ENCODE assay signal across 9 mouse cellular contexts in the genomic region with DNA sequence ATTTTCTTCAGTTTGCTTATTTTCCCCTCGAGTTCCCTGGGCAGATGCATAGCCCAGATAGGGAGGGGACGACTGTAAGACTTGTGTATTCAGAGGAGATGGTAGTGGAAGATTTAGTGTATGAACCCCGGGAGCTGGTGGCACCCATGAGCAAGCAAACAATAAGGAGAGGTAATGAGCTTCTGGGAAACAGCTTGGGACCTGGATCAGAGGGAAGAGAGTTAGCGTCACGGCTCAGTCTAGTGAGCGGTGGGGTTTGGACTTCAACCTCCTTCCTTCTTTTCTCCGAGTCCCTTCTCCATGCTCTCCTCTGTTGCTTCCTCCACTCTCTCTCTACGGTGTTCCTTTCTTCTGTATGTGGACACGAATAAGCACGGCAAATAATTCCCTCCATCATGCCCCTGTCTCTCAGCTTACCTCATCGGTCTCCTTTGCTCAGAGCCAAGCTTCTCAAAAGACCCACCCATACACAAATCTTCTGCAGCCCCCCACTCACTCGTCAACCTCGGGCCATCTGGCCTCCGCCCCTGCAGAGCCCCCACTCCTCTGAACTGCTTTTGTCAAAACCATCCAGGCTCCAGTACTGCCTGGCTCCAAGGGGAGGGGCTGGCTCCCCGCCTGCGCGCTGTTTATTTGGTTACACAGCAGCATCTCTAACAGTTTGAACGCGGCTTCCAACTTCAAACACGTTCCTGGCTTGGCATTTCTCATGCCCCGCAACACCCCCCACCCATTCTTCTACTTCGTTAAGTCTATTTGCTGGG. TPM values are rescaled to one million over a fixed set of nuclear protein-coding genes. Genes with fewer than 3 reads are reported as not detected.
A peak's percentile ranks its signal among the peaks of the same experiment; 100 is the strongest.
DNase-seq lines count a peak whose midpoint lies in the region; ATAC-seq and TF ChIP-seq lines count a peak whose summit lies in the region.
"Had no signal": no experiment of that assay in that cellular context is flagged by ENCODE, and none has a peak within 500 bp of the region (broad histone marks: within the 10 kb centered on the region; RNA-seq: fewer than 3 reads in every experiment).

No protein-coding gene starts in this region.

- H3K4me2 ChIP-seq in embryonic facial prominence, embryonic 12.5 days (replicated peaks) = peak overlapping the region; percentile 58

- no peak overlapping the region; the same call in 1 of the 2 replicates for H3K27ac ChIP-seq in layer of hippocampus, adult 2 months
- H3K27ac ChIP-seq in embryonic facial prominence, embryonic 12.5 days = no peak overlapping the region

- H3K4me1 ChIP-seq in embryonic facial prominence, embryonic 12.5 days = peaks cover 16% of the 10 kb centered on the region

- peak in 1 of 2 experiments; percentile 46 for DNase-seq in layer of hippocampus, adult 2 months (ENCODE audit: low spot score in 2 of 2)
- DNase-seq in layer of hippocampus, adult 11-12 months (ENCODE audit: low spot score) = no peak
- peak; percentile 21 for DNase-seq in heart, postnatal 4 days
- DNase-seq in lung, postnatal 14 days = peak; percentile 17
- no peak for DNase-seq in spleen, adult 18-20 months

- peak; percentile 53 for ATAC-seq in embryonic facial prominence, embryonic 12.5 days (ENCODE audit: insufficient number of reproducible peaks, insufficient read depth, low FRiP score, low TSS enrichment)
- ATAC-seq in activated CD4-positive, CD25-positive, alpha-beta regulatory T cell, adult 4 months = no peak
- ATAC-seq in megakaryocyte, adult 5-6 weeks (ENCODE audit: poor library complexity, severe bottlenecking) = no peak

- H3K36me3 ChIP-seq in embryonic facial prominence, embryonic 12.5 days = no peaks in the 10 kb centered on the region

- peak overlapping the region; percentile 40; the same call in 1 of the 2 replicates for H3K9ac ChIP-seq in embryonic facial prominence, embryonic 12.5 days

- 21% methylated on average over 22 of the region's 22 CpGs for WGBS in embryonic facial prominence, embryonic 12.5 days

- no peak for TF ChIP-seq CTCF in layer of hippocampus, adult 2 months (conservative IDR thresholded peaks at IDR 0.05)

- H3K27me3 ChIP-seq in embryonic facial prominence, embryonic 12.5 days = no peaks in the 10 kb centered on the region

- H3K4me3 ChIP-seq in layer of hippocampus, adult 2 months = peak overlapping the region; percentile 50
- H3K4me3 ChIP-seq in embryonic facial prominence, embryonic 12.5 days = peak overlapping the region; percentile 28

- no peaks in the 10 kb centered on the region for H3K9me3 ChIP-seq in embryonic facial prominence, embryonic 12.5 days

RNA-seq across cellular contexts. Expression of gene Fcrl6, which starts 14.4 kb away (rescaled TPM):
- not detected for total RNA-seq in layer of hippocampus, adult 2 months (2021)
- 0.35 and 0.76 TPM in 2 replicates for polyA plus RNA-seq in embryonic facial prominence, embryonic 12.5 days (2016; fragmentation: Nextera tagmentation; extraction: Ambion mirVana)
- not detected for total RNA-seq in heart, postnatal 4 days (2021)
- not detected for polyA plus RNA-seq in activated CD4-positive, CD25-positive, alpha-beta regulatory T cell, adult 4 months (2017; shearing (Covaris generic))
- not detected in 2 replicates for total RNA-seq in megakaryocyte, adult 5-6 weeks (2015)
- total RNA-seq in megakaryocyte, adult 5-6 weeks (2017) = not detected in 2 replicates
- total RNA-seq: hematopoietic stem cell, adult 5-6 weeks had no signal

RNA-seq across cellular contexts. Expression of gene Dusp23, which starts 16.0 kb away (rescaled TPM):
- 1 to 10 TPM; 6.6 to 7.5 TPM for total RNA-seq in layer of hippocampus, adult 2 months (2021)
- polyA plus RNA-seq in embryonic facial prominence, embryonic 12.5 days (2016; fragmentation: Nextera tagmentation; extraction: Ambion mirVana) = 9.4 and 10.0 TPM in 2 replicates
- total RNA-seq in heart, postnatal 4 days (2021) = 1 to 10 TPM; 6.0 to 6.3 TPM
- polyA plus RNA-seq in activated CD4-positive, CD25-positive, alpha-beta regulatory T cell, adult 4 months (2017; shearing (Covaris generic)) = 1 to 10 TPM; 5.3 to 5.7 TPM
- total RNA-seq in megakaryocyte, adult 5-6 weeks (2015) = 8.6 and 11.1 TPM in 2 replicates
- 0.37 and 1.3 TPM in 2 replicates for total RNA-seq in megakaryocyte, adult 5-6 weeks (2017)

RNA-seq across cellular contexts. Expression of gene Slamf8, which starts 26.4 kb away (rescaled TPM):
- total RNA-seq in layer of hippocampus, adult 2 months (2021) = not detected
- polyA plus RNA-seq in embryonic facial prominence, embryonic 12.5 days (2016; fragmentation: Nextera tagmentation; extraction: Ambion mirVana) = not detected in 2 replicates
- not detected for total RNA-seq in heart, postnatal 4 days (2021)
- polyA plus RNA-seq in activated CD4-positive, CD25-positive, alpha-beta regulatory T cell, adult 4 months (2017; shearing (Covaris generic)) = under 1 TPM in 1 of 2 experiments, not detected in 1; 0.29 TPM
- total RNA-seq in megakaryocyte, adult 5-6 weeks (2015) = 8.6 and 8.7 TPM in 2 replicates
- total RNA-seq in megakaryocyte, adult 5-6 weeks (2017) = 9.1 and 10.1 TPM in 2 replicates

Comparison
In these comparisons a context has a peak if more than half of its experiments do, and no peak if none do; other contexts are left out.
1. DNase-seq: peak in heart, postnatal 4 days (single experiment) and lung, postnatal 14 days (single experiment); none in layer of hippocampus, adult 11-12 months (single experiment) and spleen, adult 18-20 months (0 of 2).
2. RNA of gene Slamf8, which starts 26.4 kb away (total RNA-seq): 8.6 to 10.1 TPM in megakaryocyte, adult 5-6 weeks; not detected in layer of hippocampus, adult 2 months and not detected in heart, postnatal 4 days; every median in the first group is over 4 times any median in the second.